Mouse (Mus musculus) heart, adult 8-10 months (tissue): ENCODE results near the gene Ppcdc. TPM values are rescaled to one million over a fixed set of nuclear protein-coding genes. Genes with fewer than 3 reads are reported as not detected.

Source experiments
- DNase-seq: peaks from one replicate; pipeline ENCODE4 v3.0.0; 2022; ENCODE audit warnings: low spot score
- total RNA-seq, 4 experiments: library from RNA; stranded (reverse); gene quantifications; 2 replicates each; pipeline ENCODE4 v1.2.4; 2022

The Ppcdc gene
- 10 to 100 TPM in 2 of 4 experiments, 1 to 10 TPM in 2; 7.0 to 18.5 (median 9.7) TPM for total RNA-seq

DNA sequence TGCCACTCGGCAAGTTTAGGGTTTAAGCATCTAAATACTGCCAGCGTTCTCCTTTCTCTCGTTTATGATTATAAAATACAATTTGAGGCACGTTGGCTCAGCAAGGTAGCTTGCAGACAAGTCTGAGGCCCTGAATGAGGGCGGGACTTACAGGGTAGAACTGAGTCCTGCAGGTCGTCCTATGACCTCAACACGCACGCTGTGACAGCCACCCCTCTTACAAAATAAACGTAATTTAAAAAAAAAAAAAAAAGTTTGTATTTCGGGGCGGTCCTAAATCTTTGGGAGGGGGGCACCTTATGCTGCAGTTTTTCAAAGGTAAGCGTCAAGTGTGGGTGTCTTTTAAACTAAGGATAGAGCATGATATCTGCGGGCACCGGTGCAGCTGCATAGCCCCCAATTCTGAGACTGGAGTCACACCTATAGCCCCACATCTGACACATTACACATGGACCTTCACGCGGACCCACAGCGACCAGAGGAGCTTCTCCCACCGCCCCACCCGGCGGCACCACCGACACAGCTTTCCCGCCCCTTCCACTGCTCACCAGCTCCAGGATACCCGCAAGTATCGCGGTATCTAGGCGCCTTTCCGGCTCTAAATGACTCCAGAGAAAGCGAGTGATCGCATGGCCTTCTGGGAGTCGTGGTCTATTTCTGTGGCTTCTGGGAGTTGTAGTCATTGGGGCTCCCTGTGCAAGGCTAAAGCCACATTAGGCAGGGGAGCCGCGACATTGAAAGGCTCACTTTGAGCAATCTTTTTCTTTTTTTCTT lies at the start of gene Ppcdc:
Ppcdc (minus strand) TSS at position 603 of the 774 bp plus-strand sequence.
- DNase-seq = peak; percentile 95

DNA sequence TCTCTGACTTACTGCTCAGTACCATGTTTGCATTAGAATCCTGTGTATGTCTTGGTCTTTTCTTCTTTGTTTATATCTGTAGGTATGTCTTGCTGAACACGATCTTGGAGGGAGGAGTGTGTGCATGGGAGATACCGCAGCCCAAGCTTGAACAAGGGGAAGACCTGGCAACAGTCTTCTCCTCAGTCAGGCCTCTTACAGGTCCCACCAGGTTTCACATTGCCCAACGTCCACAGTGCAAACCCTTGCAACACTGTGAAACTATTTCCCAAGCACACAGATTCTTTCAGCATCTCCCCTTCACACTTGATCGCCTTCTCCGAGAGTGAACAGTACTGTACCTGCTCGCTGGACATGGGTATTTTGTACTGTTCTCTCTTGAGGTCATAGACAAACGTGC lies 47.9 kb upstream of the Ppcdc start:
- no peak for DNase-seq

DNA sequence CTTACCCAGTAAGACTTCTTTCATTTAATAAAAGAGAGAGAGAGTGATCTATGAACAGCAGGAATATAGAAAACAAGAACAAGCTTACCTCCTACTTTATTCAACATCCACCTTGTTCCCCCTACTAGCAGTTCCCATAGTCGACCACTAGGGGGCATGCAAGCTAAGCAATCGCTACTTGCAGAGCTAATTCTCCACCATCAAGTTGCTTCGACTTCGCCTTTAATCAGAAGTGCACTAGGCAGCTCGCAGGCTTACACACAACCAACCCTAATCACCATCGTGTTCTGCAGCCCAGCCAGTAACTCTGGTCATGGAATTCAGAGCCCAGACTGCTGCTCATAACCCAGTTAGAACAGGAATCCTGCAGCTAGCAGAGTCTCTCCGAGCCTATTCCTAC lies 45.9 kb upstream of the Ppcdc start:
- DNase-seq = peak; percentile 82

DNA sequence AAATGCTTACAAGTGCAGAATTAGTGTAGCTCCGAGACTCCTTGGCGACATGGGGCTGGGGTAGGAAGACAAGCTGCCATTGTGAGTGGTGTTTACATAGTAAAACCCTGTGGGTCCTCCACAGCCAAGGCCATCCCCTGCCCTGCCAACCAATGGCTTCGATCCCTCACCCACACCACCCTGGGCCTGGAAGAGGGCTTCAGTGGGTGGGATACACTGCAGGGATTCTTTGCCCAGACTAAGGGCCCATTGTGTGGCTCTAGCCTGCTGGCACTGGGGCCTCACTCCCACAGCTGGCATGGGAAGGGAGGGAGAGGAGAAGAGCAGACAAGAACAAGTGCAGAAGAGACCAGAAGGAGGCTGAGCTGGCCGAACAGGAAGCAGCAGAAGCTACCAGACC lies 29.0 kb upstream of the Ppcdc start:
- no peak for DNase-seq

DNA sequence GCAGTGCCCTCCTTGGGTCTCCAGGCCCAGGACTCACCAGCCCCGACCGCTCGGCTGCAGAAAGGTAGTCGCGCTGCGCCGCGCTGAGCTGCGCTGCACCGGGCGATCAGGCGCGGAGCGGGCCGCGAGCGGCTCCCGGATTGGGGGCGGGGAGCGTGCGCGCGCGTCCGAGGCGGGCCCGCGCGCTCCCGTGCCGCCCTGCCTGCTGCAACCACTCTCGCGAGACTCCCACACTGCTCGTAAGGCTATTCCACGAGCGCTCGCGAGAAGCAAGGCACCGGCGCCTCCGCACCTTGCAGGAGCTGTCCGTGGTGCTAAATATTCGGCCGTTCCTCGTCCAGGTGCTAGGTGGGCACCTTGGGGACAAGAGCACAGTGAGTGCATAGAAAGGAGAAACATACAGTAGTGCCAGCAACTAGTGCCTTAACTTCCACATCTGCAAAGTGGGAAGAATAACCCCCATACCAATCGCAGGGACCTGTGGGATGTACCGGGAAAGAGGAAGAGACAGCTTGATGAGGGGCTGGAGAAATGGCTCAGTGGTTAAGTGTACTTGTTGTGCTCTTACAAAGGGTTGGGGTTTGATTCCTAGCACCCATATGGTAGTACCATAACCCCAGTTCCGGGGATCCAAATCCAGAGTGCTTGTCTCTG lies 28.1 kb upstream of the Ppcdc start, which contains the start of gene Scamp5:
Scamp5 (minus strand) TSS at position 165 of the 654 bp plus-strand sequence.
- DNase-seq = peak; percentile 76

DNA sequence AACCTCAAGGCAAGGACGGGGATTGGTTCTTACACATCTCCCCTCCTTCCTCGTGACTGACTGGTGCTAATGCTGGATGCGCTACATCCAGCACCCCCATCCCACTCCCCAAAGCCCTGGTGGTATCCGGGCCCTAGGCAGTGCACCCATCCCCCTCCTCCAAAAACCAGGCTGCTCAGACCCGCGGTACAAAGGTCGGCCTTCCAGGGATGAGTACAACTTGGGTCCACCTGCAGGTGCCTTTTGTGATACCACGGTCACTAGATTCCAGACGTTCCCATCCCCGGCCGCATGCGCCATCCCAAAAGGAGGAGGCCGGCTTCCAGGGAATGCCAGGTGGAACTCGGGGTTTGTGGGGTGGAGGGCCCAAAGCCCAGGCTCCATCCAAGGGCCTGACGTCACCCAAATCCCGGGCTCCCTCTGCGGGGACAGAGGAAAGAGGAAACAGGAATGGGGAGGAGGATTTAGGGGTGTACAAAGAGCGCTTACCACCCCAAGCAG lies 27.4 kb upstream of the Ppcdc start:
- no peak for DNase-seq

DNA sequence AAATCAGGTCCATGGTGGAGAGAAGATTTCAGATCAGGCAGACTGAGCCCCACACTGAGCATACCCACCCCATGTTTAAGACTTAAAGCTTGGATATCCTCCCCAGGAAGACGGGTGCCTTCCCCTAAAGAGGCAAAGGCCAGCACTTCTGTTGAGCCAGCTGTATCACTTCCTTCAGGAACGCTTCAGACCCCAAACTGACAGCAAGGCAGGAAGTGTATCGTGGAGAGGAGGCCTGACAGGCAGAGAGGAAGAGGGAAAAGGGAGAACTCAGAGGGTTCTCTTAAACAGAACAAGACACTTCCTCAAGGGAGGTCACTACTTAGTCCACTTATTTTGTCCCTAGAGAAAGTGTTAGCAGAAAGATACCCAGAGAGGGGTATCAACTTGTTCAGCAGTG lies 26.2 kb upstream of the Ppcdc start:
- peak; percentile 26 for DNase-seq

DNA sequence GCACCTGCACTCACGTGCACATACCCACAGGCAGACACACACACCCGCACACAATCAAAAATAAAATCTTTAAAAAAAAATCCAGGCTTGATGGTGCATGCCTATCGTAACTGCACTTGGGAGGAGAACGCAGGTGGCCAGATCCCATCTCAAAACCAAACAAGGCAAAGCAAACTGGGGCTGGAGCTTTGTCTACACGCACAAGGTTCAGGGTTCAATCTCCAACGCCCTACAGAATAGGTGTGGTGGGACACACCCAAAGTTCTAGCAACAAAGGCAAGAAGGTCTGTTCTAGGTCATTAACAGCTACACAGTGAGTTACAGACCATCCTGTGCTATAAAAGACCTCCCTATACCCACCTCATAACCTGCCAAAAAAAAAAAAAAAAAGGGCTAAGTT lies 22.9 kb upstream of the Ppcdc start:
- no peak for DNase-seq

DNA sequence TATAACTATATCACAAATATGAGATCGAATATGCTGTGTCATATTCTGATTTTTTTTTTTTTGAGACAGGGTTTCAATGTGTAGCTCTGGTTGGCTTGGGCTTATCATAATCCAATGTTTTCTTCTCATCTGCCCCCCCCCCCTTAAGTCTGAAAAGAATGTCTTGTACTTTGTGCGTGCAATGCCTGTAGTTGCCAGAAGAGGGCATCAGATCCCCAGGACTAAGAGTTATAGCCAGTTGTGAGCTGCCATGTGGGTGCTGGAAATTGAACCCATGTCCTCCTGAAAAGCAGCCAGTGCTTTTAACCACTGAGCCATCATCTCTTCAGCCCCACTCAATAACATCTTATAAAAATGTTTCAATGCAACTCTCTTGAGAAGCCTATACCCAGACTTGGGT lies 19.8 kb upstream of the Ppcdc start:
- DNase-seq = no peak

DNA sequence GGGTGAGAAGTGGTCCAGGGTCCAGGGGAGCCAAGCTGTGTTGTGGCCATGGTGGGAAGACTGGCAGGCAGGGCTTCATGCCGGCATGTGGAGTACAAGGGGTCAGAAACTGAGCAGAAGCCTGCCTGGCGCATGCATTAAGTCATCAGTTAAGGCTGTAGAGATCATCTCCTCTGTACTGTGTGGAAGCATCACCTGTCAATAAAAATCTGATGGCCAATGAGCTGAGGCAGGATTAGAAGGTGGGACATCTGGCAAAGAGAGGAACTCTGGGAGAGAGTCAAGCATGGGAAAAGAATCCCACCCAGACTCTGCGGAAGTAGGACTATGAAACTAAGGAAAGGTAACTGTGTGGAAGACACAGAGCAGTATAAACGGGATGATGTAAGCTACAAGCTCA lies 13.6 kb upstream of the Ppcdc start:
- DNase-seq = no peak

DNA sequence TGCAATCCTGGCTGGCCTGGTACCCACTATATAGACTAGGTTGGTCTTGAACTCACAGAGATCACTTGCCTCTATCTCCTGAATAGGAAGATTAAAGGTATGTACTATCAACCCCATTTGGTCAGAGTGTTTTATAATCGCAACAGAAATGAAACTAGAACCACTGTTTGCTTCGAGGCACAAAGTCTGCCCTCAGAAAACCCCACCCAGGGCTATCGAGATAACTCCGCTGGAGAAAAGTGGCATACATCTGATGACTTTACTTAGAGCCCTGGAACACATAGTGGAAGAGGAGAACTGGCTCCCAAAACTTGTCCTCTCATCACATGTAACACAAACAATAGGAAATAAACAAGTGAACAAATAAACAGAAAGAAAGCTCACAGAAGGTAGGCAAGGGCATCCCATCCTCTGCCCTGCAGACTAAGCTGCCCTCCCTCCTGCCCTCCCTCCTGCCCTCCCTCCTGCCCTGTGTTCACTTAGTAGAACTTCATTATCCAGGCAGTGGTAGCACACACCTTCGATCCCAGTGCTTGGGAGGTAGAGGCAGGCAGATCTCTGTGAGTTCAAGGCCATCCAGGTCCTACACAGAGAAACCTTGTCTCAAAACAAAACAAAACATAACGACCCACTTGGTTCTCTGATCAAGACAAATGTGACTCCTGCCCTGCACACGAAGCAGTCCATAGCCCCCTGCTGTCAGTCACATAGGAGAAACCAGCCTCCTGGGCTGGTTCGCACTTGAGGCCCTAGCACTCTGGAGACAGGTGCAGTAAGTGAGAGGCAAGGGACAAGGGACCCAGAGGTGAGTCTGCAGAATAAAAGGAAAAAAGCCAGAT lies 12.9 kb upstream of the Ppcdc start:
- no peak for DNase-seq

DNA sequence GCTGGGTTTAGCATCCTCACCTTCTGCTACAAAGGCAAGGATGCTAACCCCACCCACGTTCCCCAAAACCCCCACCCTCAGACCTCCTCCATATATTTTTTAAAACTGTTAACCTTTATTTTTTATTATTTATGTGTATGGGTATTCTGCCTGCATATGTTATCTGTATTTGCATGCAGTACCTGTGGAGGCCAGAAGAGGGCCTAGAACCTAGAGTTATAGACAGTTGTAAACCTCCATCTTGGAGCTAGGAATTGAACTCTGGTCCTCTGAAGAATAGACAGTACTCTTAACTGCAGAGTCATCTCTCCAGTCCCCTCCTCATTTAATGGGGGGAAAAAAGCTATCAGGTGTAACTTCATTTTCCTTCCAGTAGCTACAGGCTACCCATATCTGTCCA lies 9.8 kb upstream of the Ppcdc start:
- DNase-seq = no peak

DNA sequence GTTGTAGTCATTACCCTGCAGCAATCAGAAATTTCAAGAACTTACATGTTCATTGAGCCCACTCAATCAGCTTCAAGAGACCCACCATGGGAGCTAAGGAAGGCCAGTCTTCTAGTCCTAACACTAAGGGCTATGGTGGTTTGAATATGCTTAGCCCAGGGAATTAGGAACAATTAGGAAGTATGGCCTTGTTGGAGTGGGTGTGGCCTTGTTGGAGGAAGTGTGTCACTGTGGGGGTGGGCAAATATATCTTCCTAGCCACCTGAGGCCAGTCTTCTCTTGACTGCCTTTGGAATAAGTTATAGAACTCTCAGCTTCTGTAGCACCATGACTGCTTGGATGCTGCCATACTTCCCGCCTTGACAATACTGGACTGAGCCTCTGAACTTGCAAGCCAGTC lies 696 bp upstream of the Ppcdc start:
- DNase-seq = no peak

DNA sequence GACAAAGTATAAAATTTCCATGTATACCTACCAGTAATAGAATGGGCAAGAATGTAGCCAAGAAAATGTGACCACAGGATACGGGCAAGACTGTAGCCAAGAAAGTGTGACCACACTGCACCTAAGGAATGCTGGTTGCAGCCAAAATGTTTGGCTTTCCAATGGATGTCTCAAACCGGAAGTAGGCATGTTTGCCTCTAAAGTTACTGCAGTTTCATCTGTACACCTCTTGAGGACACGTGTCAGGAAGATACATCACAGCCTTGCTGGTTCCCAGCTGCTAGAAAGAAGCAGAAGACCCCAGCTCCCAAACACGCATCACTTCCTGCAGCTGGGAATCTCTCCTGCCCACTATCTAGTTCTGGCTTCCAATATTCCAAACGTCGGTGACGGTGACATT lies 841 bp downstream of the Ppcdc start:
- no peak for DNase-seq

DNA sequence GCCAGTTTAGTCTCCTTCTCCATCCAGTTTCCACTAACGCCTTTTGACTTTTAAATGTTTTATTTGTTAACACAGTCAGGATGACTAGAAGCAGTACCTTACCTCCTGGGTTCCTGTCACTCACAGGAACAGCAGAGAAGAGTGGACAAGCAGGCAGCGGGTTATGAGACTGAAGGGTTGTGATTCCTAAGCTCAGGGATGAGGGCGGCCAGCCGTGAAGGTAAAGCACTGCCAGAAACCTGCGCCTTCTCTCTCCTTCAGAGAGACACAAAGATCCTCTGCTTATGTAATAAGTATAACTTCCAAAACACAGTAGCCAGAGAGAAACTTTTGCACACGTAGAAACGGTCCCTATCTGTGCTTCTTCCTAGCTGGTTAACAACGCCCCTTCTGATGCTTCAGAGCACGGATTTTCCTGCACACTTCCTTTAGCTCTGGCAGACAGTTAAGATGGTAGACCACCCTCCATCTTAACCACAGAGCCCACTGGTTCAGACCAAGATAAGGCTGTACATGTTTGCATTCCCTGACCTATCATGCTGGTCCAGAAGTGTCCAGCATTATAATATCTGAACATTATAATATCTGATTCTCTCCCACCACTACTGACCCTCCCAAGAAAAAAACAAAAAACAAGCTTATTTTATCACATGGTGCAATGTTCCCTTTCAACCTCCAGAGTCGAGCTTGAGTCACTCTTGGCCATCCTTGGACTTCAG lies 1.9 kb downstream of the Ppcdc start:
- no peak for DNase-seq

DNA sequence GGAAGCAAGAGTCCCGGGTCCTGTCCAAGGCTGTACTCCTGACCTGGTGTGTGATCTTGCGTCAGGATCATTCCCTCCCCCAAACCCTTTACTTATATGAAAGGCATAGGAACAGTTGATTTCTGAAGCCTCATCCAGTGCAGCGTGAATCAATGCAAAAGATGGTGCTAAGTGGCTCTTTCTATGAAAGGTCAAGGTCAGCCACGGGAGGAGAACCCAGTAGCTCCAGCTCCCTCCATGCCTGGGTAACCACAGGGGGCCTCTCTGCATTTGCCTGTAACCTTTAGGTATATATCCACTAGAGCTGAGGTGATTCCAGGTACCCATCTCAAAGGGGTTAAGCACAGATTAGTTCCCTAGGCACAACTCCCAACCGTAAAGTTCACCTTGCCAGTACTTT lies 3.8 kb downstream of the Ppcdc start:
- no peak for DNase-seq

DNA sequence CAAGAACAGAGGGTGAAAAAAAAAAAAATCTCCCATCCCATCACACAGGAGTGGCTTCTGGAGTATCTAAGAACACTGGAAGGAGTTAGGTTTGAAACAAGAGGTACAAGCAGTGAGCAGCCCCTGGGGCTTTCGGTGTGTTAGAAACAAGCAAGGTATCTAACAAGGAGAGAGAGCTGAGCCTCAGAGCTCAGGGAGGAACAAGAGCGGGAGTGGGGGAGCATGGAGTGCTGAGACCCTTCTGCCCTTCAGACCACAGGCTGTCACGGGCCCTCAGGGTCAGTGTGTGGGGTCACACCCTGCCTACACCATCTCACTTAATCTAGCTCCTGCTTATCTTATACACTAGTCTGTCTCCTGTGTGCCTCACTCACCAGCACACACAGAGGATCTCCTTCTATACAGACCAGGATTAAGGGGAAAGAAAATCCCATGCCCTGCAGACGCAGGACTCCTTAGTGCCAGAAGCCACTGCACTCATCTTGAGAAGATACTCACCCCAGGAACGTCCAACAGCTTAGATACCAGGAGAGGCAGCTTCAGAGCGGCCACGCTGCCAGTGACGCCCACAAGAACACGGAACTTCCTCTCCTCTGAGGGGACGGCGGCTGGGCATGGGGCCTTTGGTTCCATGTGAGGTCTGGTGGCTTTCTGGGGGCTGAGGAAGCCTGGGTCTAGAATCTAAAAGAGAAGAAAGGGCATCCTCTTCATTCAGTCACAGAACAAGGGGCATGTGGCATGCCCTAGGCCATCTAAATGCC lies 5.3 kb downstream of the Ppcdc start:
- no peak for DNase-seq

DNA sequence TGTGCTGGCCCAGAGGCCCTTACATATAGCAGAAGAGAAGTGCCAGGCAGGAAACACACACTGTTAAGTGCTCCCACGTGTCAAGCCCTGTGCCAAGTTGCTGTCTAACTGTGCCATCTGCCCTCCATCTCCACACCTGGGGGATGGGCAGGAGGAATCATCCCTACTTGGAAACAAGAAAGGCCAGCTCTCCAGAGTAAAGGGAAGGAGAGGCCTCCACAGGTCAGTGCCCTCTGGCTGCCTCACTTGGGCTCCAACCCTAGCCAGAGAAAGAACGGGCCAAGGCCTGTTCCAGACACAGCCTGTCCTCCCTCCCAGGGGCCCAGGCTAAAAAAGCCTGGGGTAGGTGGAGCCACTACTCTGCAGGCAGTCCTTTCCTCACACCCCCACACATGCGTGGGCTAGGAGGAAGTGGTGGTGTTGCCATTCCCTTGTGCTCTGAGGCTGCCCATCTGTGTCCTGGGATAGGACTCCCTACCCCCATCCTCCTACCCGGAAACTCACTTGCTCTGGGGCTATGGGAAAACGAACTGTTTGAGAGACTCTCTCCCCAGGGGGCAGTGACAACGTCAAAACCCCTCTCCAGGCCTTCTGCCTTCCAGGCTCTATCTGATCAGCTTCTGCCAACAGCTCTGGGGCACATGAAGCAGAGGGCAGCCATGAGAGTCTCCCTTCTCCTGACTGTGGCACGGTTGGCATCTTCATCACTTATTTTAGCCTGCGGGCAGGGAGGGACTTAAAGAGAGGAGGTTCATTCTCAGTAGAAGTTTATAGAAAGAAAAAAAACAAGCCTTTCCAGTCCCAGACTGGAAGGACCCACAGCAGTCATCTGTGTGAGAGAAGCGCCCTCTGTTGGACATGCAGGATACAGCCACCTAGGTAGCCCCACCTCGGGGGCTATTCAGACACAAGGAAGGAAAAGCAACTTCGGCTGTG lies 6.6 kb downstream of the Ppcdc start:
- peak; percentile 88 for DNase-seq

DNA sequence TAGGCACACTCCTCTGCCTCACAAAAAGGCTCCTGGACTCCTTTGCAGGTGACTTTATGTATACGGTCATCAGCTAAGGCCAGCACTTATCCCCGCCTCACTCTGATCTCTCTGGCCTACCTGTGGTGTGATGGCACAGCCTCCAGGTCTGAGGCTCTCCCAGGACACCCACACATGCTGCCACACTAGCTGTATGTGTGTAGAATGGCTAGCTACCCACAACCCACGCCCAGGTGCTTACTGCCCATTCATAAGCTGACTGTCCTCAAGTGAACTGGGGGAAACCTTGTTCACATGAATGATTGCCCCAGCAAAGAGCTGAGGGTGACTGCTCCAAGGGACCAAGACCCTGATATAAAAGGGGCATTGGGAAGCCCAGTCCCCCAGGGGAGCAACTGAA lies 7.4 kb downstream of the Ppcdc start:
- DNase-seq = no peak

DNA sequence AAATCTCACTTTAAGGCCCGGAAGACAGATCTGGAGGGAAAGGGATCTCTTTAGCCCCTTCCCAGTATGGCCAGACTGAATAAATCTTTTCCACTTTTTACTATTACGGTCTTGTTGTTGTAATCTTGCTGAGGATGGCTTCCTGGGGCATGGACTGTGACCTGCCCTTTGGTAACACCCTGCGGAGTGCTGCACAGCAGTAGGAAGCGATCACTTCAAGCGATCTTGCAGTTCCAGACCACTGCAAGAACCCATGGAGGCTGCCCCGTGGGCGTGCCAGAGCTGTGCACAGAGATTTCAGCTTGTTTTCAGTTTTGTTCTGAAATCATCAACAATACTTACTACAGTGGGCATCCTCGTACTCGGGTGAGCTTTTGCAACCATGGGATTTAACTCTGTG lies 8.7 kb downstream of the Ppcdc start:
- DNase-seq = no peak
